ENCODE assay signal across 23 mouse cellular contexts in genomic region chr17:62248011-62248410, GRCm38 (mm10).
DNase-seq lines count a peak whose midpoint lies in the region; ATAC-seq lines count a peak whose summit lies in the region.
"Had no signal": no experiment of that assay in that cellular context is flagged by ENCODE, and none has a peak within 500 bp of the region (broad histone marks: within the 10 kb centered on the region; RNA-seq: fewer than 3 reads in every experiment).

No protein-coding gene starts in this region.

- no peak for DNase-seq in forebrain, embryonic 11.5 days (ENCODE audit: low spot score)
- DNase-seq in midbrain, embryonic 10.5 days (ENCODE audit: low spot score), result no peak
- peak; percentile 4 for DNase-seq in ES-CJ7 (ENCODE audit: low read depth, low spot score)
- no peak for DNase-seq in kidney, postnatal 36 days
- DNase-seq: adrenal gland, adult 2 months; adrenal gland, postnatal 10 days; adrenal gland, postnatal 25 days; B cell, adult 2 months; cerebellum, adult 11-12 months; cerebellum, adult 2 months; cerebellum, adult 9-10 months; cerebellum, postnatal 10 days; cerebellum, postnatal 25 days; forebrain, postnatal 0 days had no signal

- H3K36me3 ChIP-seq in forebrain, embryonic 11.5 days (ENCODE audit: control insufficient read depth, insufficient read depth, low read length), result no peaks in the 10 kb centered on the region
- no peaks in the 10 kb centered on the region for H3K36me3 ChIP-seq in forebrain, embryonic 15.5 days
- H3K36me3 ChIP-seq in midbrain, embryonic 10.5 days, result no peaks in the 10 kb centered on the region
- no peaks in the 10 kb centered on the region for H3K36me3 ChIP-seq in midbrain, embryonic 13.5 days
- H3K36me3 ChIP-seq in midbrain, embryonic 12.5 days, result no peaks in the 10 kb centered on the region
- no peaks in the 10 kb centered on the region for H3K36me3 ChIP-seq in midbrain, embryonic 15.5 days (replicated peaks)
- H3K36me3 ChIP-seq: embryonic facial prominence, embryonic 10.5 days; embryonic facial prominence, embryonic 12.5 days had no signal

- no peak overlapping the region for H3K27ac ChIP-seq in forebrain, embryonic 11.5 days (ENCODE audit: low read depth, low read length)
- H3K27ac ChIP-seq in forebrain, embryonic 15.5 days (replicated peaks), result no peak overlapping the region
- peak overlapping the region; percentile 28 for H3K27ac ChIP-seq in midbrain, embryonic 10.5 days (replicated peaks)
- no peak overlapping the region for H3K27ac ChIP-seq in midbrain, embryonic 13.5 days
- no peak overlapping the region for H3K27ac ChIP-seq in midbrain, embryonic 12.5 days (replicated peaks)
- no peak overlapping the region for H3K27ac ChIP-seq in midbrain, embryonic 15.5 days
- H3K27ac ChIP-seq: embryonic facial prominence, embryonic 10.5 days; embryonic facial prominence, embryonic 12.5 days; forebrain, embryonic 13.5 days had no signal

- no peak overlapping the region for H3K4me3 ChIP-seq in forebrain, embryonic 11.5 days (ENCODE audit: low read depth, low read length)
- H3K4me3 ChIP-seq in forebrain, embryonic 15.5 days, result no peak overlapping the region
- H3K4me3 ChIP-seq in midbrain, embryonic 10.5 days, result no peak overlapping the region
- no peak overlapping the region for H3K4me3 ChIP-seq in midbrain, embryonic 13.5 days (replicated peaks)
- H3K4me3 ChIP-seq in midbrain, embryonic 12.5 days, result no peak overlapping the region
- no peak overlapping the region for H3K4me3 ChIP-seq in midbrain, embryonic 15.5 days
- H3K4me3 ChIP-seq: embryonic facial prominence, embryonic 10.5 days; embryonic facial prominence, embryonic 12.5 days; forebrain, embryonic 13.5 days had no signal

- no peaks in the 10 kb centered on the region; the same call in 1 of the 2 replicates for H3K4me1 ChIP-seq in forebrain, embryonic 11.5 days (replicated peaks; ENCODE audit: control insufficient read depth, insufficient read depth, low read length)
- H3K4me1 ChIP-seq in forebrain, embryonic 15.5 days, result no peaks in the 10 kb centered on the region
- peaks cover 31% of the 10 kb centered on the region for H3K4me1 ChIP-seq in midbrain, embryonic 10.5 days
- H3K4me1 ChIP-seq in midbrain, embryonic 13.5 days (replicated peaks), result peaks cover 4% of the 10 kb centered on the region; the same call in 1 of the 2 replicates
- H3K4me1 ChIP-seq in midbrain, embryonic 12.5 days, result peaks cover 11% of the 10 kb centered on the region
- H3K4me1 ChIP-seq in midbrain, embryonic 15.5 days, result no peaks in the 10 kb centered on the region; the same call in 1 of the 2 replicates
- H3K4me1 ChIP-seq: embryonic facial prominence, embryonic 12.5 days had no signal

- H3K9me3 ChIP-seq in forebrain, embryonic 11.5 days (ENCODE audit: control insufficient read depth, low read length), result no peaks in the 10 kb centered on the region
- H3K9me3 ChIP-seq in forebrain, embryonic 15.5 days, result no peaks in the 10 kb centered on the region
- no peaks in the 10 kb centered on the region for H3K9me3 ChIP-seq in midbrain, embryonic 10.5 days (replicated peaks)
- no peaks in the 10 kb centered on the region for H3K9me3 ChIP-seq in midbrain, embryonic 13.5 days
- H3K9me3 ChIP-seq in midbrain, embryonic 12.5 days, result no peaks in the 10 kb centered on the region
- H3K9me3 ChIP-seq in midbrain, embryonic 15.5 days, result no peaks in the 10 kb centered on the region
- H3K9me3 ChIP-seq: embryonic facial prominence, embryonic 10.5 days; embryonic facial prominence, embryonic 12.5 days; forebrain, embryonic 13.5 days had no signal

- H3K27me3 ChIP-seq in forebrain, embryonic 11.5 days (ENCODE audit: control insufficient read depth, insufficient read depth, low read length), result no peaks in the 10 kb centered on the region
- no peaks in the 10 kb centered on the region for H3K27me3 ChIP-seq in forebrain, embryonic 15.5 days
- no peaks in the 10 kb centered on the region for H3K27me3 ChIP-seq in midbrain, embryonic 10.5 days (ENCODE audit: low read depth, poor library complexity, severe bottlenecking)
- H3K27me3 ChIP-seq in midbrain, embryonic 13.5 days, result no peaks in the 10 kb centered on the region
- H3K27me3 ChIP-seq in midbrain, embryonic 12.5 days, result no peaks in the 10 kb centered on the region
- no peaks in the 10 kb centered on the region for H3K27me3 ChIP-seq in midbrain, embryonic 15.5 days (replicated peaks)
- H3K27me3 ChIP-seq: CH12.LX; embryonic facial prominence, embryonic 12.5 days; forebrain, embryonic 13.5 days had no signal

- no peak overlapping the region for H3K9ac ChIP-seq in forebrain, embryonic 11.5 days (ENCODE audit: low read length)
- no peak overlapping the region for H3K9ac ChIP-seq in forebrain, embryonic 15.5 days (replicated peaks)
- no peak overlapping the region for H3K9ac ChIP-seq in midbrain, embryonic 13.5 days (replicated peaks)
- no peak overlapping the region for H3K9ac ChIP-seq in midbrain, embryonic 12.5 days (replicated peaks)
- H3K9ac ChIP-seq in midbrain, embryonic 15.5 days, result no peak overlapping the region
- H3K9ac ChIP-seq: embryonic facial prominence, embryonic 12.5 days; forebrain, embryonic 13.5 days; forebrain, postnatal 0 days had no signal

- WGBS in forebrain, embryonic 11.5 days, result 9% methylated on average over 3 of the region's 3 CpGs
- WGBS in forebrain, embryonic 15.5 days, result 5% methylated on average over 3 of the region's 3 CpGs
- 12% methylated on average over 3 of the region's 3 CpGs for WGBS in midbrain, embryonic 10.5 days
- 6% methylated on average over 3 of the region's 3 CpGs for WGBS in midbrain, embryonic 13.5 days
- 4% methylated on average over 3 of the region's 3 CpGs for WGBS in midbrain, embryonic 12.5 days
- WGBS in midbrain, embryonic 15.5 days, result 8% methylated on average over 3 of the region's 3 CpGs

- H3K4me2 ChIP-seq in forebrain, embryonic 11.5 days (ENCODE audit: low read depth, low read length, severe bottlenecking), result no peak overlapping the region
- H3K4me2 ChIP-seq in forebrain, embryonic 15.5 days (replicated peaks), result no peak overlapping the region
- H3K4me2 ChIP-seq in midbrain, embryonic 13.5 days (replicated peaks), result no peak overlapping the region
- H3K4me2 ChIP-seq in midbrain, embryonic 12.5 days (replicated peaks), result no peak overlapping the region
- H3K4me2 ChIP-seq in midbrain, embryonic 15.5 days, result no peak overlapping the region
- H3K4me2 ChIP-seq: embryonic facial prominence, embryonic 12.5 days; forebrain, embryonic 13.5 days had no signal

- peak; percentile 67 for ATAC-seq in forebrain, embryonic 11.5 days (replicated peaks; ENCODE audit: low FRiP score)
- ATAC-seq in forebrain, embryonic 15.5 days (replicated peaks), result no peak
- no peak for ATAC-seq in midbrain, embryonic 13.5 days
- peak; percentile 61; the same call in 1 of the 2 replicates for ATAC-seq in midbrain, embryonic 12.5 days (ENCODE audit: low FRiP score, low read depth)
- no peak for ATAC-seq in midbrain, embryonic 15.5 days (replicated peaks)
- ATAC-seq: CD4-positive, CD25-positive, alpha-beta regulatory T cell, adult 4 months; forebrain, embryonic 13.5 days; forebrain, postnatal 0 days had no signal

Comparison
In these comparisons a context has a peak if more than half of its experiments do, and no peak if none do; other contexts are left out.
1. ATAC-seq: peak in forebrain, embryonic 11.5 days (single experiment) and midbrain, embryonic 12.5 days (single experiment); none in forebrain, embryonic 15.5 days (single experiment), midbrain, embryonic 13.5 days (single experiment) and midbrain, embryonic 15.5 days (single experiment).